Mouse (Mus musculus) heart, embryonic 16.5 days (tissue): Measurements from ENCODE around the gene Arf1. TPM values are rescaled to one million over a fixed set of nuclear protein-coding genes. Genes with fewer than 3 reads are reported as not detected.

Source experiments
- ATAC-seq: fragments of 200-750 bp; cut with Nextera tagmentation; replicated peaks from 2 replicates; pipeline ENCODE4 v1.8.0; 2017; ENCODE audit warnings: moderate number of reproducible peaks; ENCODE audit not compliant: insufficient read depth, low FRiP score; ENCODE audit errors: extremely low read depth
- H3K27ac ChIP-seq: fragments of 300-500 bp; sonication (generic); 2 replicates; pipeline ENCODE4 v1.5.1; 2014; ENCODE audit warnings: mild to moderate bottlenecking, low read length, control low read depth, moderate library complexity
- H3K27me3 ChIP-seq: fragments of 300-500 bp; sonication (generic); 2 replicates; pipeline ENCODE4 v1.6.1; 2014; ENCODE audit warnings: low read length, mixed read lengths; ENCODE audit not compliant: control insufficient read depth, insufficient read depth
- H3K36me3 ChIP-seq: fragments of 300-500 bp; sonication (generic); 2 replicates; pipeline ENCODE4 v1.6.1; 2014; ENCODE audit not compliant: control insufficient read depth, insufficient read depth
- H3K4me1 ChIP-seq: fragments of 300-500 bp; sonication (generic); 2 replicates; pipeline ENCODE4 v1.6.1; 2014; ENCODE audit warnings: low read length, mixed read lengths; ENCODE audit not compliant: control insufficient read depth, insufficient read depth
- H3K4me2 ChIP-seq: fragments of 300-500 bp; sonication (generic); 2 replicates; pipeline ENCODE4 v1.6.1; 2014; ENCODE audit warnings: low read depth, mild to moderate bottlenecking, control low read depth, low read length
- H3K4me3 ChIP-seq: fragments of 300-500 bp; sonication (generic); 2 replicates; pipeline ENCODE4 v1.5.1; 2014; ENCODE audit warnings: mild to moderate bottlenecking, control low read depth, low read length
- H3K9ac ChIP-seq: fragments of 300-500 bp; sonication (generic); 2 replicates; pipeline ENCODE4 v1.6.1; 2014; ENCODE audit warnings: low read length, control low read depth
- H3K9me3 ChIP-seq: fragments of 300-500 bp; sonication (generic); replicated peaks from 2 replicates; pipeline ENCODE4 v1.6.1; 2016; ENCODE audit warnings: low read length; ENCODE audit not compliant: control insufficient read depth
- WGBS: fragments of 180-500 bp; shearing (Covaris S2); extraction: QIAGEN DNeasy Blood & Tissue Kit; methylation state at CpG from one replicate; pipeline ENCODE4 v1.1.7; 2014; 5-methylcytosine and 5-hydroxymethylcytosine counted together
- polyA plus RNA-seq: library from polyadenylated mRNA; unstranded; fragments of >200 nt; fragmentation: Nextera tagmentation; extraction: Ambion mirVana; gene quantifications from 2 replicates; pipeline ENCODE4 v1.2.1, GENCODE M21; 2015

Gene Arf1
- polyA plus RNA-seq, 1 experiment from 2014 or later, result 626 TPM

GRCm38 (mm10) chr11:59208153-59208831 is 19.8 kb downstream of the Arf1 start, which contains the start of gene 2310033P09Rik:
TSS of gene 2310033P09Rik (plus strand) at chr11:59208321.
- Histone ChIP-seq H3K27me3 (no peaks in the 10 kb centered on the region), H3K4me2 (peak within 1 kb of the TSS; percentile 73), H3K4me1 (peaks cover 16% of the 10 kb centered on the region), H3K9ac (peak within 1 kb of the TSS; percentile 88), H3K9me3 (no peaks in the 10 kb centered on the region), H3K4me3 (peak within 1 kb of the TSS; percentile 77), H3K27ac (peak within 1 kb of the TSS; percentile 90), H3K36me3 (peaks cover 43% of the 10 kb centered on the region)
- ATAC-seq, result peak; percentile 87
- WGBS, result under 1% methylated on average over 67 of the region's 67 CpGs

GRCm38 (mm10) chr11:59202081-59202995 is 25.7 kb downstream of the Arf1 start, which contains the start of gene Mrpl55:
TSS of gene Mrpl55 (plus strand) at chr11:59202486.
- under 1% methylated on average over 63 of the region's 63 CpGs for WGBS
- peak within 1 kb of the TSS; percentile 85 for H3K4me3 ChIP-seq
- H3K27ac ChIP-seq, result peak within 1 kb of the TSS; percentile 80
- H3K36me3 ChIP-seq, result peaks cover 22% of the 10 kb centered on the region
- ATAC-seq, result peak; percentile 90
- peak within 1 kb of the TSS; percentile 92 for H3K9ac ChIP-seq
- peaks cover 11% of the 10 kb centered on the region for H3K4me1 ChIP-seq
- no peaks in the 10 kb centered on the region for H3K27me3 ChIP-seq
- H3K9me3 ChIP-seq, result no peaks in the 10 kb centered on the region
- H3K4me2 ChIP-seq, result peak within 1 kb of the TSS; percentile 96

- peak overlapping the region; percentile 85 for H3K4me3 ChIP-seq
- H3K4me1 ChIP-seq, result peaks cover 11% of the 10 kb centered on the region
- peaks cover 19% of the 10 kb centered on the region for H3K36me3 ChIP-seq
- peak overlapping the region; percentile 92 for H3K9ac ChIP-seq
- WGBS, result 26% methylated on average over 16 of the region's 16 CpGs
- H3K27me3 ChIP-seq, result no peaks in the 10 kb centered on the region
- H3K9me3 ChIP-seq, result no peaks in the 10 kb centered on the region
- H3K4me2 ChIP-seq, result peak overlapping the region; percentile 96
- no peak for ATAC-seq
- peak overlapping the region; percentile 80 for H3K27ac ChIP-seq
Measured at GRCm38 (mm10) chr11:59201216-59202002, 26.7 kb downstream of the Arf1 start.

- no peak overlapping the region for H3K9ac ChIP-seq
- H3K9me3 ChIP-seq, result no peaks in the 10 kb centered on the region
- H3K27me3 ChIP-seq, result no peaks in the 10 kb centered on the region
- no peak overlapping the region for H3K27ac ChIP-seq
- peaks cover 5% of the 10 kb centered on the region for H3K36me3 ChIP-seq
- H3K4me1 ChIP-seq, result peaks cover 4% of the 10 kb centered on the region
- H3K4me3 ChIP-seq, result no peak overlapping the region
- H3K4me2 ChIP-seq, result no peak overlapping the region
- no peak for ATAC-seq
Measured at GRCm38 (mm10) chr11:59196230-59196629, 31.8 kb downstream of the Arf1 start.

- 0 out of 2 replicates have a peak, but pooled peaks have one; percentile 2 for ATAC-seq
- H3K27me3 ChIP-seq, result no peaks in the 10 kb centered on the region
- H3K4me3 ChIP-seq, result peak within 1 kb of the TSS; percentile 70
- H3K27ac ChIP-seq, result peak within 1 kb of the TSS; percentile 91
- no peaks in the 10 kb centered on the region for H3K9me3 ChIP-seq
- no peaks in the 10 kb centered on the region for H3K36me3 ChIP-seq
- H3K9ac ChIP-seq, result peak within 1 kb of the TSS; percentile 71
- peak within 1 kb of the TSS; percentile 72 for H3K4me2 ChIP-seq
- WGBS, result 4% methylated on average over 16 of the region's 16 CpGs
- H3K4me1 ChIP-seq, result peaks cover 6% of the 10 kb centered on the region
Measured at GRCm38 (mm10) chr11:59192059-59192386, 36.0 kb downstream of the Arf1 start, which contains the start of gene Guk1. TSS of gene Guk1 (minus strand) at chr11:59192212.

GRCm38 (mm10) chr11:59191231-59192058 is 36.6 kb downstream of the Arf1 start:
- peak overlapping the region; percentile 71 for H3K9ac ChIP-seq
- peak; percentile 96 for ATAC-seq
- H3K4me3 ChIP-seq, result peak overlapping the region; percentile 70
- peak overlapping the region; percentile 72 for H3K4me2 ChIP-seq
- no peaks in the 10 kb centered on the region for H3K9me3 ChIP-seq
- H3K27me3 ChIP-seq, result no peaks in the 10 kb centered on the region
- WGBS, result under 1% methylated on average over 57 of the region's 59 CpGs
- H3K27ac ChIP-seq, result peak overlapping the region; percentile 91
- no peaks in the 10 kb centered on the region for H3K36me3 ChIP-seq
- H3K4me1 ChIP-seq, result peaks cover 6% of the 10 kb centered on the region

- ATAC-seq, result no peak
- no peaks in the 10 kb centered on the region for H3K9me3 ChIP-seq
- H3K4me3 ChIP-seq, result no peak overlapping the region
- no peak overlapping the region for H3K9ac ChIP-seq
- H3K4me2 ChIP-seq, result no peak overlapping the region
- WGBS, result 75% methylated on average over 6 of the region's 6 CpGs
- no peak overlapping the region for H3K27ac ChIP-seq
- no peaks in the 10 kb centered on the region for H3K27me3 ChIP-seq
- peaks cover 18% of the 10 kb centered on the region for H3K4me1 ChIP-seq
- H3K36me3 ChIP-seq, result peaks cover 14% of the 10 kb centered on the region
Measured at GRCm38 (mm10) chr11:59187706-59188105, 40.4 kb downstream of the Arf1 start.

GRCm38 (mm10) chr11:59185490-59185889 is 42.6 kb downstream of the Arf1 start:
- Histone ChIP-seq H3K36me3 (peaks cover 14% of the 10 kb centered on the region), H3K4me3 (no peak overlapping the region)
- ATAC-seq, result no peak

More at GRCm38 (mm10) chr11:59185490-59185889, 42.6 kb downstream of the Arf1 start:
- H3K4me2 ChIP-seq, result no peak overlapping the region
- H3K9me3 ChIP-seq, result no peaks in the 10 kb centered on the region
- peaks cover 13% of the 10 kb centered on the region for H3K4me1 ChIP-seq
- 88% methylated on average over 5 of the region's 5 CpGs for WGBS
- H3K9ac ChIP-seq, result no peak overlapping the region
- no peak overlapping the region for H3K27ac ChIP-seq
- H3K27me3 ChIP-seq, result no peaks in the 10 kb centered on the region
